Mouse (Mus musculus) forebrain, embryonic 13.5 days (tissue): ENCODE results near the gene Gm18336. TPM values are rescaled to one million over a fixed set of nuclear protein-coding genes. Genes with fewer than 3 reads are reported as not detected.
A peak's percentile ranks its signal among the peaks of the same experiment; 100 is the strongest.
"Not testable (repeated sequence)": the region's sequence is repeated elsewhere in the genome, so short reads cannot be mapped to it uniquely, and the experiment has no call there.

ENCODE experiments used
- ATAC-seq: fragments of 200-750 bp; cut with Nextera tagmentation; 2 replicates; pipeline ENCODE4 v1.8.0; 2017
- H3K27ac ChIP-seq: fragments of 300-500 bp; sonication (generic); 2 replicates; pipeline ENCODE4 v1.5.1; 2015; ENCODE audit warnings: inconsistent platforms, mild to moderate bottlenecking, moderate library complexity
- H3K27me3 ChIP-seq: fragments of 300-500 bp; sonication (generic); 2 replicates; pipeline ENCODE4 v1.6.1; 2015; ENCODE audit warnings: mild to moderate bottlenecking, inconsistent platforms
- H3K36me3 ChIP-seq: fragments of 300-500 bp; sonication (generic); 2 replicates; pipeline ENCODE4 v1.6.1; 2015; ENCODE audit warnings: mild to moderate bottlenecking, inconsistent platforms; ENCODE audit not compliant: poor library complexity, severe bottlenecking
- H3K4me1 ChIP-seq: fragments of 300-500 bp; sonication (generic); 2 replicates; pipeline ENCODE4 v1.6.1; 2015; ENCODE audit warnings: inconsistent platforms
- H3K4me2 ChIP-seq: fragments of 300-500 bp; sonication (generic); 2 replicates; pipeline ENCODE4 v1.6.1; 2015; ENCODE audit warnings: inconsistent platforms, mild to moderate bottlenecking, moderate library complexity
- H3K4me3 ChIP-seq: fragments of 300-500 bp; sonication (generic); 2 replicates; pipeline ENCODE4 v1.5.1; 2015; ENCODE audit warnings: mild to moderate bottlenecking, inconsistent platforms
- H3K9ac ChIP-seq: fragments of 300-500 bp; sonication (generic); 2 replicates; pipeline ENCODE4 v1.6.1; 2015; ENCODE audit warnings: mild to moderate bottlenecking, inconsistent platforms
- H3K9me3 ChIP-seq: fragments of 300-500 bp; sonication (generic); replicated peaks from 2 replicates; pipeline ENCODE4 v1.6.1; 2016; ENCODE audit warnings: inconsistent platforms
- whole genome bisulfite sequencing: fragments of 180-500 bp; shearing (Covaris S2); methylation state at CpG from one replicate; pipeline ENCODE4 v1.1.7; 2015; 5-methylcytosine and 5-hydroxymethylcytosine counted together
- polyA plus RNA-seq: library from polyadenylated mRNA; unstranded; fragments of >200 nt; fragmentation: Nextera tagmentation; extraction: Ambion mirVana; gene quantifications from 2 replicates; pipeline ENCODE4 v1.2.1, GENCODE M21; 2015

Gm18336 gene
- polyA plus RNA-seq = not detected in 2 replicates

- not testable (repeated sequence) for H3K4me2 ChIP-seq, H3K4me3 ChIP-seq, H3K27ac ChIP-seq, ATAC-seq, H3K9me3 ChIP-seq, H3K36me3 ChIP-seq, H3K9ac ChIP-seq, H3K27me3 ChIP-seq, H3K4me1 ChIP-seq
- WGBS = 67% methylated on average over 2 of the region's 2 CpGs
These were observed at the start of gene Gm18336 for GRCm38 (mm10) chrX:73398636-73399035. TSS of gene Gm18336 (minus strand) at chrX:73398736.

GRCm38 (mm10) chrX:73441428-73441827 is 42.9 kb upstream of the Gm18336 start:
- Histone ChIP-seq H3K9ac (no peak overlapping the region), H3K27me3 (no peaks in the 10 kb centered on the region), H3K36me3 (peaks cover 16% of the 10 kb centered on the region; the same call in 1 of the 2 replicates), H3K27ac (no peak overlapping the region), H3K4me1 (no peaks in the 10 kb centered on the region), H3K4me2 (no peak overlapping the region), H3K4me3 (no peak overlapping the region), H3K9me3 (no peaks in the 10 kb centered on the region)
- ATAC-seq = no peak
- WGBS = 73% methylated on average over 2 of the region's 2 CpGs

DNA sequence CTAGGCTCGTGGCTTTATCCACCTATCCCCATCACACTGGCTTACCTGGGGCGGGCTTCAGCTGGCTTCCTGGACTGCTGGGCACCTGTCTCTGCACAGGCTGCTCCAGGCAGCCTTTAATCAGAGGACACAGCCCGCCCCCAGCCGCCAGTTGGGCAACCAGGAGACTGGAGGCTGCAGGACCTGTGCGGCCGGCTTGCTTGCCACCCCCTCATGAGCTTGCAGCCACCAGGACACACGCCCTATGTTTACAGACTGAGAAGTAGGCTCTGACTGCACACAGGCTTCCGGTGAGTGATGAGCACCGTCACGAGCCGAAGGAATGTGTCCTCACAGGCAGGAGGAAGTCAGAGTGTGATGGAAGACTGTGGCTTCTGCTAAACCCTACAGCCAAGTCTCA is 36.7 kb upstream of the Gm18336 start, which contains the start of gene Trex2:
Gene Trex2 (minus strand): TSS at position 93 of the 400 bp plus-strand sequence.
- H3K4me2 ChIP-seq = no peak within 1 kb of the TSS
- H3K27me3 ChIP-seq = no peaks in the 10 kb centered on the region
- no peaks in the 10 kb centered on the region for H3K9me3 ChIP-seq
- no peaks in the 10 kb centered on the region for H3K4me1 ChIP-seq
- H3K27ac ChIP-seq = no peak within 1 kb of the TSS
- 85% methylated on average over 11 of the region's 11 CpGs for WGBS
- ATAC-seq = no peak
- peaks cover 12% of the 10 kb centered on the region; the same call in 1 of the 2 replicates for H3K36me3 ChIP-seq
- H3K9ac ChIP-seq = no peak within 1 kb of the TSS
- no peak within 1 kb of the TSS for H3K4me3 ChIP-seq

DNA sequence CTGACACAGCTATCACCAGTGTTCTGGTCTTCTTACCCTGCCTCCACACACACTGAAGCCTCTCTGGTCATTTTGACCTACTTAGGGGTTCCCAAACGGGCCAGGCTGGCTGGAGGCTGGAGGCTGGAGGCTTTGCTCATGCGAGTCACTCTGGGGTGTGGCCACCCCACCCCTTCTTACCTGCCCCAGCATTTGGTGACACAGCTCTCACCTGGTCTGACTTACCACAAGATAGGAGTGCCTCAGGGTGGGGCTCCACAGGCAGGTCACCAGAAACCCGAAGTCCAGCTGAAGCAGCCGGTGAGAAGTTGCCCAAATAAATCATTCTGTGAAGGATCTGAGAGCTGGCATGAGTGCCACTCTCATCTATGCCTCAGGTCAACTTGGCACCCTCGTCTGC is 34.3 kb upstream of the Gm18336 start:
- Histone ChIP-seq H3K4me1 (no peaks in the 10 kb centered on the region), H3K9me3 (no peaks in the 10 kb centered on the region), H3K4me3 (no peak overlapping the region), H3K27ac (no peak overlapping the region), H3K27me3 (no peaks in the 10 kb centered on the region), H3K4me2 (no peak overlapping the region), H3K36me3 (peaks cover 12% of the 10 kb centered on the region; the same call in 1 of the 2 replicates), H3K9ac (no peak overlapping the region)
- 77% methylated on average over 5 of the region's 5 CpGs for WGBS
- no peak for ATAC-seq

- Histone ChIP-seq H3K4me3 (no peak overlapping the region), H3K27me3 (no peaks in the 10 kb centered on the region), H3K4me2 (no peak overlapping the region), H3K9ac (no peak overlapping the region), H3K36me3 (no peaks in the 10 kb centered on the region), H3K9me3 (no peaks in the 10 kb centered on the region), H3K27ac (no peak overlapping the region), H3K4me1 (no peaks in the 10 kb centered on the region)
- 79% methylated on average over 2 of the region's 2 CpGs for WGBS
- ATAC-seq = no peak
These were observed 31.5 kb upstream of the Gm18336 start for GRCm38 (mm10) chrX:73430036-73430435.

- H3K27ac ChIP-seq = no peak overlapping the region
- H3K4me1 ChIP-seq = no peaks in the 10 kb centered on the region
- H3K9ac ChIP-seq = no peak overlapping the region
- no peak for ATAC-seq
- 44% methylated on average over 1 of the region's 1 CpGs for WGBS
- H3K27me3 ChIP-seq = 0 out of 2 replicates have a peak, but pooled peaks cover 3% of the 10 kb centered on the region
- H3K4me2 ChIP-seq = no peak overlapping the region
- no peaks in the 10 kb centered on the region for H3K9me3 ChIP-seq
- no peaks in the 10 kb centered on the region for H3K36me3 ChIP-seq
- H3K4me3 ChIP-seq = no peak overlapping the region
These were observed 14.2 kb upstream of the Gm18336 start for GRCm38 (mm10) chrX:73412767-73413166.

GRCm38 (mm10) chrX:73410880-73411517 is 12.5 kb upstream of the Gm18336 start, which contains the start of gene Zfp92:
TSS of gene Zfp92 (plus strand) at chrX:73411096.
- H3K4me2 ChIP-seq = peak within 1 kb of the TSS; percentile 57
- H3K9me3 ChIP-seq = no peaks in the 10 kb centered on the region; the same call in 1 of the 2 replicates
- H3K36me3 ChIP-seq = no peaks in the 10 kb centered on the region
- H3K27ac ChIP-seq = no peak within 1 kb of the TSS
- H3K4me1 ChIP-seq = no peaks in the 10 kb centered on the region
- WGBS = 18% methylated on average over 18 of the region's 20 CpGs
- 0 out of 2 replicates have a peak, but pooled peaks cover 3% of the 10 kb centered on the region for H3K27me3 ChIP-seq
- no peak within 1 kb of the TSS for H3K9ac ChIP-seq
- no peak for ATAC-seq
- H3K4me3 ChIP-seq = peak within 1 kb of the TSS; percentile 32

DNA sequence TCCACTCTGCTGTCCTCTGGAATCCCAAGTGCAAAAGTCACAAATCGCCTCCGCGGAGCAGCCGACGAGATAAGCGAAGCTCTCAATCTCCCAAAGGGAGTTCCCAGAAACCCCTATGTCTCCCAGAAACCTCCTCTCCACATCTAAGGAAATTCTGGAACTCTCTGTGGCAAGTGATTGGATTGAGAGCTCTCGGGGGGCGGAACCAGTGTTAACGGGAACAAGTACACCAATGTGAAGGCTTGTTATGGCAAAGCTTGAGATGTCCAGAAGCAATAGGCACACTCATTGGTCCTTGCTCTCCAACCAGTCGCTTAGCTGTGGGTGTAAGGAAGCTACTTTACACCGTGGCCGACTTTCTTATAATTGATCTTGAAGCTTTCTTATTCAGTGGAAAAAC is 3.1 kb upstream of the Gm18336 start:
- Histone ChIP-seq H3K27ac (no peak overlapping the region), H3K4me2 (no peak overlapping the region), H3K27me3 (no peaks in the 10 kb centered on the region), H3K4me1 (no peaks in the 10 kb centered on the region), H3K36me3 (no peaks in the 10 kb centered on the region), H3K9me3 (no peaks in the 10 kb centered on the region), H3K9ac (no peak overlapping the region), H3K4me3 (no peak overlapping the region)
- WGBS = 92% methylated on average over 12 of the region's 12 CpGs
- no peak for ATAC-seq

DNA sequence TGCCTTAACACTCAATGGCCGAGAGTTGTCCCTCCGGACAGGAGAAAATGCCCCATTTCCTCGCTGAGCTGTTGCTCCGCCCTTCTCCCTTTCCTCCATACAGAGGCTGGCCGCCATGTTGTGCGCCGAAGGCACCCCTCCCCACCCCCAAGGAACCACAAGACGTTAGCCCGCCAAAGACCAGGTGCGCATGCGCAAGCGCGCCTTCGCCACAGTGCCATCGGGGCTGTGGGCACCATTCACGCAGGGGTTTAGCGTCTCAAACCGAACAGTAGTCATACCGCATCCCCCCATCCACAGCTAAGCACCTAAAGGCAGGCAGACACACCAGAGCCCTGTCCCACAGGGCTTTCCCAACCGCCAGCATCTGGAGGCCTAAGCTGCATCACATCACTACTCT is 2.4 kb upstream of the Gm18336 start:
- Histone ChIP-seq H3K9ac (no peak overlapping the region), H3K36me3 (no peaks in the 10 kb centered on the region), H3K4me1 (no peaks in the 10 kb centered on the region), H3K9me3 (no peaks in the 10 kb centered on the region), H3K4me2 (no peak overlapping the region), H3K27ac (no peak overlapping the region), H3K4me3 (no peak overlapping the region), H3K27me3 (no peaks in the 10 kb centered on the region)
- WGBS = 88% methylated on average over 20 of the region's 20 CpGs
- ATAC-seq = no peak

DNA sequence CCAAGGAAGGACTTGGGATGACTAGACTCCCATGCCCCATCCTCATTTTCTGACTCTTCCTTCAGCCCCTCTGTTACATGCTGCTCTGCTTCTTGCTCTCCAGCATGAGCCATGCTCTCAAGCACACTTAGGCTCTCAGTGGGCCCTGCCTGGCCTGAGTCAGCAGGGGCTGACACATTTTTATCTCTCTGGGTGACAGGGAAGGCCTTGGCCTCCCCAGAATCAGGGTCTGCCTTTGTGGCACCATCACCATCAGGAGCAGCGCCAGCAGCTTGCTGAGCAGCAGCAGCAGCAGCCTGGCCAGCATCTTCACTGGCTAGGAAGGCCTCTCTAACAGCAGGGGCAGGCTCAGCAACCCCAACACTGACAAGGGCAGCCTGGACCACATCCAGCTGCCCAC is 2.1 kb downstream of the Gm18336 start:
- Histone ChIP-seq H3K4me1 (no peaks in the 10 kb centered on the region), H3K9ac (no peak overlapping the region), H3K27me3 (no peaks in the 10 kb centered on the region), H3K9me3 (no peaks in the 10 kb centered on the region), H3K4me2 (no peak overlapping the region), H3K4me3 (no peak overlapping the region), H3K27ac (no peak overlapping the region), H3K36me3 (no peaks in the 10 kb centered on the region)
- 88% methylated on average over 1 of the region's 1 CpGs for WGBS
- ATAC-seq = no peak

GRCm38 (mm10) chrX:73391481-73391880 is 7.1 kb downstream of the Gm18336 start:
- 81% methylated on average over 4 of the region's 4 CpGs for WGBS
- Histone ChIP-seq H3K27ac (no peak overlapping the region), H3K4me3 (no peak overlapping the region), H3K27me3 (no peaks in the 10 kb centered on the region), H3K4me2 (no peak overlapping the region), H3K4me1 (no peaks in the 10 kb centered on the region), H3K36me3 (no peaks in the 10 kb centered on the region), H3K9ac (no peak overlapping the region), H3K9me3 (no peaks in the 10 kb centered on the region)
- ATAC-seq = no peak

DNA sequence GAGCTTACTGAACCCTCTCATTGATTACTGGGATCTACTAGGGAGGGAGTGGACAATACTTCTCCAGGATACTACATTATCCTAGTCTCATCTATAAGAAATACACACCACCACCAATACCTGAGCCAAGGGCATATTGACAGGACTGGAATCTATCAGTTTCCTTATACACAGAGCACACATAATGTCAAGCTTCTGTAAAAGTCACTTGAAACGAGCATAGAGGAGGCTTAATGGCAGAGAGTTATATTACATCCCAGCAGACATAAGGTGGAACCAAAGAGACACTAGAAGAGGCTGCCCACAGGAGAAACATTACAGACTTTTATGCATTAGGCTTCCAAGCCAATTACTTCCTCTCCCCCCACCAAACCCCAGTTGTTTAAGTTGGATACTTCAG is 13.6 kb downstream of the Gm18336 start:
- Histone ChIP-seq H3K27ac (no peak overlapping the region; the same call in 1 of the 2 replicates), H3K4me3 (no peak overlapping the region), H3K4me1 (no peaks in the 10 kb centered on the region), H3K4me2 (no peak overlapping the region), H3K9me3 (no peaks in the 10 kb centered on the region), H3K36me3 (no peaks in the 10 kb centered on the region), H3K9ac (no peak overlapping the region), H3K27me3 (no peaks in the 10 kb centered on the region)
- no peak for ATAC-seq
- WGBS = 38% methylated on average over 1 of the region's 1 CpGs

GRCm38 (mm10) chrX:73384419-73384818 is 14.1 kb downstream of the Gm18336 start:
- Histone ChIP-seq H3K36me3 (no peaks in the 10 kb centered on the region), H3K9me3 (no peaks in the 10 kb centered on the region), H3K27ac (no peak overlapping the region), H3K4me2 (no peak overlapping the region), H3K4me3 (no peak overlapping the region), H3K27me3 (no peaks in the 10 kb centered on the region), H3K4me1 (no peaks in the 10 kb centered on the region), H3K9ac (no peak overlapping the region)
- 71% methylated on average over 6 of the region's 6 CpGs for WGBS
- ATAC-seq = peak; percentile 57
